Mouse (Mus musculus): ENCODE data around the gene Nipal3.

The Nipal3 gene

GRCm38 (mm10) chr4:135505794-135506193 is 11.0 kb upstream of the Nipal3 start:
- DNase-seq (ENCODE audit: low spot score), result no peak

- no peak for DNase-seq (ENCODE audit: low spot score)
Observed at GRCm38 (mm10) chr4:135501587-135501986, 6.7 kb upstream of the Nipal3 start.

GRCm38 (mm10) chr4:135499831-135500230 is 5.0 kb upstream of the Nipal3 start:
- DNase-seq (ENCODE audit: low spot score), result no peak

GRCm38 (mm10) chr4:135498136-135498535 is 3.3 kb upstream of the Nipal3 start:
- no peak for DNase-seq (ENCODE audit: low spot score)

GRCm38 (mm10) chr4:135495810-135496209 is 972 bp upstream of the Nipal3 start:
- peak; percentile 84 for DNase-seq (ENCODE audit: low spot score)

- no peak for DNase-seq (ENCODE audit: low spot score)
Observed at GRCm38 (mm10) chr4:135495397-135495791, 556 bp upstream of the Nipal3 start.

- DNase-seq (ENCODE audit: low spot score), result peak; percentile 50
Observed at GRCm38 (mm10) chr4:135493691-135494520, 932 bp downstream of the Nipal3 start.

- DNase-seq (ENCODE audit: low spot score), result no peak
Observed at GRCm38 (mm10) chr4:135493271-135493670, 1.6 kb downstream of the Nipal3 start.

- no peak for DNase-seq (ENCODE audit: low spot score)
Observed at GRCm38 (mm10) chr4:135489256-135489655, 5.6 kb downstream of the Nipal3 start.

GRCm38 (mm10) chr4:135486352-135486751 is 8.5 kb downstream of the Nipal3 start:
- no peak for DNase-seq (ENCODE audit: low spot score)

GRCm38 (mm10) chr4:135485086-135485485 is 9.8 kb downstream of the Nipal3 start:
- no peak for DNase-seq (ENCODE audit: low spot score)

GRCm38 (mm10) chr4:135480370-135480769 is 14.5 kb downstream of the Nipal3 start:
- DNase-seq (ENCODE audit: low spot score), result no peak

GRCm38 (mm10) chr4:135477851-135478250 is 17.0 kb downstream of the Nipal3 start:
- DNase-seq (ENCODE audit: low spot score), result no peak

GRCm38 (mm10) chr4:135463406-135463805 is 31.4 kb downstream of the Nipal3 start:
- no peak for DNase-seq (ENCODE audit: low spot score)

- peak; percentile 28 for DNase-seq (ENCODE audit: low spot score)
Observed at GRCm38 (mm10) chr4:135453572-135453971, 41.3 kb downstream of the Nipal3 start.

GRCm38 (mm10) chr4:135453164-135453563 is 41.7 kb downstream of the Nipal3 start:
- DNase-seq (ENCODE audit: low spot score), result no peak

- peak; percentile 73 for DNase-seq (ENCODE audit: low spot score)
Observed at GRCm38 (mm10) chr4:135451360-135452015, 43.4 kb downstream of the Nipal3 start.

- DNase-seq (ENCODE audit: low spot score), result no peak
Observed at GRCm38 (mm10) chr4:135442473-135442872, 52.4 kb downstream of the Nipal3 start.

- peak; percentile 49 for DNase-seq (ENCODE audit: low spot score)
Observed at GRCm38 (mm10) chr4:135439904-135440522, 54.8 kb downstream of the Nipal3 start.

- DNase-seq (ENCODE audit: low spot score), result peak; percentile 92
Observed at GRCm38 (mm10) chr4:135439188-135439647, 55.6 kb downstream of the Nipal3 start.

- no peak for DNase-seq (ENCODE audit: low spot score)
Observed at GRCm38 (mm10) chr4:135437924-135438323, 56.9 kb downstream of the Nipal3 start.

GRCm38 (mm10) chr4:135436291-135436690 is 58.5 kb downstream of the Nipal3 start:
- peak; percentile 81 for DNase-seq (ENCODE audit: low spot score)

GRCm38 (mm10) chr4:135434395-135434789 is 60.4 kb downstream of the Nipal3 start:
- no peak for DNase-seq (ENCODE audit: low spot score)

Measured in yolk sac, embryonic 10.5 days (tissue).